Mouse (Mus musculus) heart, adult 2 months (tissue): ENCODE data around the gene Mthfd2.

Experiments
- CTCF ChIP-seq: fragments of 200-600 bp; IDR thresholded peaks from 2 replicates; pipeline ENCODE4 v1.8.1; 2022; ENCODE audit warnings: antibody characterized with exemption, mild to moderate bottlenecking, moderate library complexity
- POLR2A ChIP-seq: fragments of 200-500 bp; IDR thresholded peaks from 2 replicates; pipeline ENCODE4 v1.6.1; 2011; ENCODE audit warnings: mild to moderate bottlenecking, low read depth, low read length, control low read depth; ENCODE audit not compliant: insufficient read depth

- TF ChIP-seq POLR2A (no peak), CTCF (no peak)
Observed at GRCm38 (mm10) chr6:83371350-83371749, 45.6 kb upstream of the Mthfd2 start.
